Mouse (Mus musculus): ENCODE results near the gene Isl1.

GRCm38 (mm10) chr13:116298001-116298400, 11.5 kb downstream of the Isl1 start:
- TF ChIP-seq CTCF (IDR thresholded peaks at IDR 0.05; ENCODE audit: borderline replicate concordance, extremely low read depth, insufficient read depth, insufficient read length) (no peak), POLR2A (IDR thresholded peaks at IDR 0.05; ENCODE audit: borderline replicate concordance, extremely low read depth, insufficient read depth, insufficient read length, poor library complexity, severe bottlenecking) (no peak)
